Mouse (Mus musculus): ENCODE data around the gene Pdpk1. TPM values are rescaled to one million over a fixed set of nuclear protein-coding genes. Genes with fewer than 3 reads are reported as not detected.

Gene Pdpk1
- polyA plus RNA-seq, 1 experiment from 2014 or later = 51.1 TPM

GRCm38 (mm10) chr17:24157526-24157925 is 6.8 kb upstream of the Pdpk1 start:
- 89% methylated on average over 4 of the region's 4 CpGs for WGBS
- Histone ChIP-seq H3K36me3 (replicated peaks) (peaks cover 10% of the 10 kb centered on the region; the same call in 1 of the 2 replicates), H3K4me3 (replicated peaks) (no peak overlapping the region), H3K27ac (no peak overlapping the region), H3K9ac (no peak overlapping the region), H3K4me1 (peaks cover 4% of the 10 kb centered on the region), H3K27me3 (no peaks in the 10 kb centered on the region), H3K9me3 (no peaks in the 10 kb centered on the region), H3K4me2 (no peak overlapping the region)
- ATAC-seq (ENCODE audit: low FRiP score) = no peak

- no peaks in the 10 kb centered on the region for H3K9me3 ChIP-seq
- no peak overlapping the region for H3K9ac ChIP-seq
- 95% methylated on average over 6 of the region's 6 CpGs for WGBS
- H3K27me3 ChIP-seq = no peaks in the 10 kb centered on the region
- no peak overlapping the region for H3K27ac ChIP-seq
- H3K4me1 ChIP-seq = peaks cover 5% of the 10 kb centered on the region; the same call in 1 of the 2 replicates
- no peak for ATAC-seq (ENCODE audit: low FRiP score)
- H3K4me3 ChIP-seq (replicated peaks) = no peak overlapping the region
- no peak overlapping the region for H3K4me2 ChIP-seq
- peaks cover 10% of the 10 kb centered on the region; the same call in 1 of the 2 replicates for H3K36me3 ChIP-seq (replicated peaks)
Measured at GRCm38 (mm10) chr17:24157121-24157520, 6.4 kb upstream of the Pdpk1 start.

GRCm38 (mm10) chr17:24156394-24156793 is 5.7 kb upstream of the Pdpk1 start:
- H3K27me3 ChIP-seq = no peaks in the 10 kb centered on the region
- H3K9ac ChIP-seq = no peak overlapping the region
- no peaks in the 10 kb centered on the region for H3K9me3 ChIP-seq
- no peak overlapping the region for H3K4me2 ChIP-seq
- peaks cover 10% of the 10 kb centered on the region for H3K4me1 ChIP-seq
- 81% methylated on average over 3 of the region's 3 CpGs for WGBS
- ATAC-seq (ENCODE audit: low FRiP score) = no peak
- H3K4me3 ChIP-seq (replicated peaks) = no peak overlapping the region
- peaks cover 10% of the 10 kb centered on the region; the same call in 1 of the 2 replicates for H3K36me3 ChIP-seq (replicated peaks)
- H3K27ac ChIP-seq = no peak overlapping the region

- Histone ChIP-seq H3K27ac (no peak overlapping the region), H3K4me3 (replicated peaks) (no peak overlapping the region), H3K9ac (no peak overlapping the region), H3K4me2 (no peak overlapping the region), H3K4me1 (peaks cover 10% of the 10 kb centered on the region), H3K9me3 (no peaks in the 10 kb centered on the region), H3K36me3 (replicated peaks) (peaks cover 10% of the 10 kb centered on the region; the same call in 1 of the 2 replicates), H3K27me3 (no peaks in the 10 kb centered on the region)
- WGBS = 94% methylated on average over 9 of the region's 9 CpGs
- no peak for ATAC-seq (ENCODE audit: low FRiP score)
Measured at GRCm38 (mm10) chr17:24155742-24156141, 5.0 kb upstream of the Pdpk1 start.

GRCm38 (mm10) chr17:24154463-24154862 is 3.7 kb upstream of the Pdpk1 start:
- 79% methylated on average over 3 of the region's 3 CpGs for WGBS

GRCm38 (mm10) chr17:24151890-24152563 is 1.3 kb upstream of the Pdpk1 start:
- peak; percentile 81 for ATAC-seq (ENCODE audit: low FRiP score)
- whole genome bisulfite sequencing = 1% methylated on average over 26 of the region's 26 CpGs
- Histone ChIP-seq H3K4me2 (peak overlapping the region; percentile 57), H3K9me3 (no peaks in the 10 kb centered on the region), H3K9ac (peak overlapping the region; percentile 51; the same call in 1 of the 2 replicates), H3K27me3 (0 out of 2 replicates have a peak, but pooled peaks cover 4% of the 10 kb centered on the region), H3K4me1 (peaks cover 10% of the 10 kb centered on the region), H3K27ac (no peak overlapping the region), H3K4me3 (replicated peaks) (peak overlapping the region; percentile 28), H3K36me3 (replicated peaks) (peaks cover 10% of the 10 kb centered on the region; the same call in 1 of the 2 replicates)

More at GRCm38 (mm10) chr17:24154463-24154862, 3.7 kb upstream of the Pdpk1 start:
- H3K27me3 ChIP-seq = 0 out of 2 replicates have a peak, but pooled peaks cover 4% of the 10 kb centered on the region
- H3K4me2 ChIP-seq = no peak overlapping the region
- no peak for ATAC-seq (ENCODE audit: low FRiP score)
- no peak overlapping the region for H3K27ac ChIP-seq
- no peaks in the 10 kb centered on the region for H3K9me3 ChIP-seq
- peaks cover 10% of the 10 kb centered on the region for H3K4me1 ChIP-seq
- H3K36me3 ChIP-seq (replicated peaks) = peaks cover 10% of the 10 kb centered on the region; the same call in 1 of the 2 replicates
- no peak overlapping the region for H3K4me3 ChIP-seq (replicated peaks)
- no peak overlapping the region for H3K9ac ChIP-seq

- peak overlapping the region; percentile 57; the same call in 1 of the 2 replicates for H3K4me2 ChIP-seq
- no peaks in the 10 kb centered on the region for H3K9me3 ChIP-seq
- H3K36me3 ChIP-seq (replicated peaks) = peaks cover 8% of the 10 kb centered on the region; the same call in 1 of the 2 replicates
- H3K4me3 ChIP-seq (replicated peaks) = no peak overlapping the region
- no peak overlapping the region for H3K9ac ChIP-seq
- H3K27ac ChIP-seq = no peak overlapping the region
- 24% methylated on average over 7 of the region's 7 CpGs for WGBS
- 0 out of 2 replicates have a peak, but pooled peaks cover 4% of the 10 kb centered on the region for H3K27me3 ChIP-seq
- H3K4me1 ChIP-seq = peaks cover 10% of the 10 kb centered on the region
- ATAC-seq (ENCODE audit: low FRiP score) = no peak
Measured at GRCm38 (mm10) chr17:24151382-24151781, 658 bp upstream of the Pdpk1 start.

- H3K36me3 ChIP-seq (replicated peaks) = no peaks in the 10 kb centered on the region
- no peak overlapping the region for H3K4me2 ChIP-seq
- no peak overlapping the region for H3K4me3 ChIP-seq (replicated peaks)
- no peak for ATAC-seq (ENCODE audit: low FRiP score)
- 88% methylated on average over 7 of the region's 7 CpGs for WGBS
- peaks cover 10% of the 10 kb centered on the region for H3K4me1 ChIP-seq
- H3K9me3 ChIP-seq = no peaks in the 10 kb centered on the region
- H3K27me3 ChIP-seq = 0 out of 2 replicates have a peak, but pooled peaks cover 4% of the 10 kb centered on the region
- no peak overlapping the region for H3K9ac ChIP-seq
- H3K27ac ChIP-seq = no peak overlapping the region
Measured at GRCm38 (mm10) chr17:24149421-24149820, 1.3 kb downstream of the Pdpk1 start.

GRCm38 (mm10) chr17:24142897-24143296 is 7.8 kb downstream of the Pdpk1 start:
- 61% methylated on average over 2 of the region's 2 CpGs for WGBS
- ATAC-seq (ENCODE audit: low FRiP score) = no peak
- H3K4me2 ChIP-seq = no peak overlapping the region

GRCm38 (mm10) chr17:24141425-24141920 is 9.3 kb downstream of the Pdpk1 start:
- Histone ChIP-seq H3K9ac (peak overlapping the region; percentile 96), H3K4me2 (peak overlapping the region; percentile 96), H3K27ac (peak overlapping the region; percentile 86), H3K36me3 (replicated peaks) (no peaks in the 10 kb centered on the region), H3K9me3 (no peaks in the 10 kb centered on the region), H3K4me1 (peaks cover 23% of the 10 kb centered on the region), H3K27me3 (no peaks in the 10 kb centered on the region), H3K4me3 (replicated peaks) (peak overlapping the region; percentile 99)
- 1% methylated on average over 50 of the region's 57 CpGs for WGBS
- ATAC-seq (ENCODE audit: low FRiP score) = peak; percentile 99

More at GRCm38 (mm10) chr17:24142897-24143296, 7.8 kb downstream of the Pdpk1 start:
- Histone ChIP-seq H3K27ac (no peak overlapping the region), H3K27me3 (no peaks in the 10 kb centered on the region), H3K4me3 (replicated peaks) (no peak overlapping the region), H3K9ac (no peak overlapping the region), H3K4me1 (peaks cover 23% of the 10 kb centered on the region), H3K9me3 (no peaks in the 10 kb centered on the region), H3K36me3 (replicated peaks) (no peaks in the 10 kb centered on the region)

- ATAC-seq (ENCODE audit: low FRiP score) = no peak; the same call in none of the 2 replicates
- Histone ChIP-seq H3K36me3 (replicated peaks) (no peaks in the 10 kb centered on the region), H3K9ac (peak overlapping the region; percentile 96), H3K27ac (peak overlapping the region; percentile 86), H3K4me2 (peak overlapping the region; percentile 96), H3K4me1 (peaks cover 23% of the 10 kb centered on the region), H3K4me3 (replicated peaks) (peak overlapping the region; percentile 99), H3K27me3 (no peaks in the 10 kb centered on the region), H3K9me3 (no peaks in the 10 kb centered on the region)
- WGBS = under 1% methylated on average over 33 of the region's 43 CpGs
Measured at GRCm38 (mm10) chr17:24140845-24141424, 9.8 kb downstream of the Pdpk1 start.

- no peaks in the 10 kb centered on the region for H3K36me3 ChIP-seq (replicated peaks)
- H3K27ac ChIP-seq = no peak overlapping the region
- peak overlapping the region; percentile 99; the same call in 1 of the 2 replicates for H3K4me3 ChIP-seq (replicated peaks)
- no peaks in the 10 kb centered on the region for H3K9me3 ChIP-seq
- H3K4me1 ChIP-seq = peaks cover 23% of the 10 kb centered on the region
- no peak for ATAC-seq (ENCODE audit: low FRiP score)
- peak overlapping the region; percentile 96; the same call in 1 of the 2 replicates for H3K9ac ChIP-seq
- WGBS = 92% methylated on average over 4 of the region's 4 CpGs
- H3K4me2 ChIP-seq = peak overlapping the region; percentile 96
- no peaks in the 10 kb centered on the region for H3K27me3 ChIP-seq
Measured at GRCm38 (mm10) chr17:24139968-24140367, 10.8 kb downstream of the Pdpk1 start.
